Mouse (Mus musculus) liver, embryonic 14.5 days (tissue): ENCODE results near the gene Ccl28. TPM values are rescaled to one million over a fixed set of nuclear protein-coding genes. Genes with fewer than 3 reads are reported as not detected.
"Not testable (repeated sequence)": the region's sequence is repeated elsewhere in the genome, so short reads cannot be mapped to it uniquely, and the experiment has no call there.

ENCODE experiments used
- ATAC-seq: fragments of 200-750 bp; cut with Nextera tagmentation; 2 replicates; pipeline ENCODE4 v1.8.0; 2017; ENCODE audit warnings: moderate number of reproducible peaks, mild to moderate bottlenecking, moderate library complexity; ENCODE audit not compliant: insufficient read depth
- DNase-seq, 3 experiments: peaks; one replicate each; pipeline ENCODE4 v3.0.0-alpha.2; 2012 to 2013; ENCODE audit warnings: low read depth in 3 of 3, low spot score in 3 of 3
- H3K27ac ChIP-seq: fragments of 300-500 bp; sonication (generic); 2 replicates; pipeline ENCODE4 v1.5.1; 2014; ENCODE audit warnings: moderate library complexity, mild to moderate bottlenecking, control low read depth, inconsistent platforms
- H3K27me3 ChIP-seq: fragments of 300-500 bp; sonication (generic); 2 replicates; pipeline ENCODE4 v1.6.1; 2014; ENCODE audit warnings: mild to moderate bottlenecking, low read length, moderate library complexity; ENCODE audit not compliant: control insufficient read depth, insufficient read depth
- H3K36me3 ChIP-seq: fragments of 300-500 bp; sonication (generic); replicated peaks from 2 replicates; pipeline ENCODE4 v1.6.1; 2014; ENCODE audit warnings: low read depth; ENCODE audit not compliant: control insufficient read depth, insufficient read depth
- H3K4me1 ChIP-seq, 2 experiments: fragments of 200-500 bp in 1 of 2; fragments of 300-500 bp in 1 of 2; sonication (generic) in 1 of 2; replicated peaks; 2 replicates each; pipeline ENCODE4 v1.6.1; 2012 to 2014; ENCODE audit warnings: antibody characterized with exemption in 1 of 2, inconsistent platforms in 1 of 2, low read length in 1 of 2; ENCODE audit not compliant: control insufficient read depth in 2 of 2, insufficient read depth in 2 of 2
- H3K4me2 ChIP-seq: fragments of 300-500 bp; sonication (generic); 2 replicates; pipeline ENCODE4 v1.6.1; 2014; ENCODE audit warnings: low read depth, mild to moderate bottlenecking, control low read depth, moderate library complexity
- H3K4me3 ChIP-seq, 2 experiments: fragments of 200-500 bp in 1 of 2; fragments of 300-500 bp in 1 of 2; sonication (generic) in 1 of 2; 2 replicates each; pipeline ENCODE4 v1.5.1; 2012 to 2014; ENCODE audit warnings: low read depth in 2 of 2, low read length in 2 of 2, mild to moderate bottlenecking in 2 of 2, control low read depth in 1 of 2, inconsistent platforms in 1 of 2, moderate library complexity in 1 of 2; ENCODE audit not compliant: insufficient read depth in 1 of 2
- H3K9ac ChIP-seq: fragments of 300-500 bp; sonication (generic); replicated peaks from 2 replicates; pipeline ENCODE4 v1.6.1; 2014; ENCODE audit warnings: mild to moderate bottlenecking, control low read depth, moderate library complexity
- H3K9me3 ChIP-seq: fragments of 300-500 bp; sonication (generic); 2 replicates; pipeline ENCODE4 v1.6.1; 2016; ENCODE audit warnings: low read length, mixed read lengths; ENCODE audit not compliant: control insufficient read depth
- CTCF ChIP-seq: IDR thresholded peaks from 2 replicates; pipeline ENCODE4 v1.5.1; 2016; ENCODE audit warnings: antibody characterized with exemption, low read depth, control low read depth
- EP300 ChIP-seq: IDR thresholded peaks from 2 replicates; pipeline ENCODE4 v1.6.1; 2016; ENCODE audit warnings: antibody characterized with exemption, low read depth
- WGBS: fragments of 180-500 bp; shearing (Covaris S2); extraction: QIAGEN DNeasy Blood & Tissue Kit; methylation state at CpG from one replicate; pipeline ENCODE4 v1.1.7; 2014; ENCODE audit not compliant: insufficient replicate concordance; 5-methylcytosine and 5-hydroxymethylcytosine counted together
- polyA plus RNA-seq, 2 experiments: library from polyadenylated mRNA; depleted of rRNA in 1 of 2; stranded (reverse) in 1 of 2; unstranded in 1 of 2; fragments of >200 nt; fragmentation: Nextera tagmentation in 1 of 2; extraction: Ambion mirVana in 1 of 2; gene quantifications; 2 replicates each; pipeline versions ENCODE4 v1.2.1 to v1.2.3; 2012 to 2014

Gene Ccl28
- polyA plus RNA-seq (2012; rRNA removed): 0.01 TPM in 1 of 2 replicates, not detected in the other
- not detected in 2 replicates for polyA plus RNA-seq (2014; fragmentation: Nextera tagmentation; extraction: Ambion mirVana)

DNA sequence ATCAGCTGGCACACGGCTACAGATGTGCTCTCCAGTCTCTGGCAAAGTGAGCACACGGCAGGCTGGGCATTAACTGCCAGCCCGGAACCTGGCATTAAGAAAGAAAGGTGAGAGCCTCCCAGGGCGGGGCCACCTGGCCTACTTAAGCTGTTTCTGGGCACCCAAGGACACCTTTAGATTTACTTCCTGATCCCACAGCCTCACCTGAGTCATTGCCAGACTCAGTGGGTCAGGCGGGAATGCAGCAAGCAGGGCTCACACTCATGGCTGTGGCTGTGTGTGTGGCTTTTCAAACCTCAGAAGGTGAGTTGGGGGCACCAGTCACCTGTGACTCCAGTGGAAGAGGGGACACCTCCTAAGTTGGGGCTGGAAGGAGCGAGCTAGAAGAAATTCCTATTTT, at the start of gene Ccl28:
Gene Ccl28, plus strand, starts transcription at position 186 of the 400 bp plus-strand sequence.
- 55% methylated on average over 6 of the region's 6 CpGs for WGBS
- no peaks in the 10 kb centered on the region for H3K4me1 ChIP-seq
- H3K4me2 ChIP-seq: no peak within 1 kb of the TSS
- H3K9me3 ChIP-seq: no peaks in the 10 kb centered on the region
- TF ChIP-seq CTCF (no peak), EP300 (no peak)
- no peak within 1 kb of the TSS for H3K27ac ChIP-seq
- no peak within 1 kb of the TSS for H3K9ac ChIP-seq
- H3K36me3 ChIP-seq: no peaks in the 10 kb centered on the region
- no peaks in the 10 kb centered on the region for H3K27me3 ChIP-seq
- ATAC-seq (no peak), DNase-seq (no peak)
- no peak within 1 kb of the TSS for H3K4me3 ChIP-seq

DNA sequence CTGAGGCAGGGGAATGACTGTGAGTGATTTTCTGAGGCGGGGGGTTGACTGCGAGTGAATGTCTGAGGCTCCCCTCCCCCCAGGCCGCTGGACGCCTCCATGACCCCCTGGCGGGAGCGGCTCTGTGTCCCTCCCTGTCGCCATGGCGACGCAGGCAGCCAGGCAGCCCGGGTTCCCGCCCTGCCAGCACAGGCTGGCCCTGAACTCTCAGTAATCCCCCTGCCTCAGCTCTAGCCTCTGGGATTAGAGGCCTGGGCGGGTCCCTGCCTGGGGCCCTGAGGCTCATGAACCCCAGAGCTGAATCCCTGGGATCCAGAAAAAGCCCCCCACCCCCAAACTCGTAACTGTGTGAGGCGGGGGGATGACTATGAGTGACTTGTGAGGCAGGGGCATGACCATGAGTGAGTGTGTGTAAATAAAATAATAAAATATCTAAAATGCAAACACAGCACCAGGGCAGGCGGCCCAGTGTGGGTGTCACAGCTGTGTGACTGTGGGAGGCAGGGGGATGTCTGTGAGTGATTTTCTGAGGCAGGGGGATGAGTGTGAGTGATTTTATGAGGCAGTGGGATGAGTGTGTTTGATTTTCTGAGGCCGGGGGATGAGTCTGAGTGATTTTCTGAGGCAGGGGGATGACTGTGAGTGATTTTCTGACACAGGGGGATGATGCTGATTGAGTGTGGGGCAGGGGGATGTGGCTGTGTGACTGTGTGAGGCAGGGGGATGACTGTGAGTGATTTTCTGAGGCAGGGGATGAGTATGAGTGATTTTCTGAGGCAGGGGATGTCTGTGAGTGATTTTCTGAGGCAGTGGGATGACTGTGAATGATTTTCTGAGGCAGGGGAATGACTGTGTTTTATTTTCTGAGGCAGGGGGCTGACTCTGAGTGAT, 27.1 kb upstream of the Ccl28 start:
- ATAC-seq: peak; percentile 71
- 62% methylated on average over 14 of the region's 16 CpGs for WGBS
- H3K36me3 ChIP-seq, H3K4me3 ChIP-seq, H3K9me3 ChIP-seq, H3K9ac ChIP-seq, H3K4me2 ChIP-seq, H3K27me3 ChIP-seq, H3K27ac ChIP-seq, H3K4me1 ChIP-seq: not testable (repeated sequence)
- peak in 1 of 3 experiments; percentile 54 for DNase-seq

DNA sequence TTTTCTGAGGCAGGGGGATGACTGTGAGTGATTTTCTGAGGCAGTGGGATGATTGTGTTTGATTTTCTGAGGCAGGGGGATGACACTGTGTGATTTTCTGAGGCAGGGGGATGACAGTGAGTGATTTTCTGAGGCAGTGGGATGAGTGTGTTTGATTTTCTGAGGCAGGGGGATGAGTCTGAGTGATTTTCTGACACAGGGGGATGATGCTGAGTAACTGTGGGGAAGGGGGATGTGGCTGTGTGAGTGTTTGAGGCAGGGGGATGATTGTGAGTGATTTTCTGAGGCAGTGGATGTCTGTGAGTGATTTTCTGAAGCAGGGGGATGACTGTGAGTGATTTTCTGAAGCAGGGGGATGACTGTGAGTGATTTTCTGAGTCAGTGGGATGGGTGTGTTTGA, 25.2 kb upstream of the Ccl28 start:
- H3K27ac ChIP-seq, H3K4me3 ChIP-seq, H3K4me2 ChIP-seq, H3K9ac ChIP-seq, H3K9me3 ChIP-seq, H3K27me3 ChIP-seq, H3K4me1 ChIP-seq, ATAC-seq, H3K36me3 ChIP-seq: not testable (repeated sequence)
- peak in 1 of 3 experiments; percentile 63 for DNase-seq

DNA sequence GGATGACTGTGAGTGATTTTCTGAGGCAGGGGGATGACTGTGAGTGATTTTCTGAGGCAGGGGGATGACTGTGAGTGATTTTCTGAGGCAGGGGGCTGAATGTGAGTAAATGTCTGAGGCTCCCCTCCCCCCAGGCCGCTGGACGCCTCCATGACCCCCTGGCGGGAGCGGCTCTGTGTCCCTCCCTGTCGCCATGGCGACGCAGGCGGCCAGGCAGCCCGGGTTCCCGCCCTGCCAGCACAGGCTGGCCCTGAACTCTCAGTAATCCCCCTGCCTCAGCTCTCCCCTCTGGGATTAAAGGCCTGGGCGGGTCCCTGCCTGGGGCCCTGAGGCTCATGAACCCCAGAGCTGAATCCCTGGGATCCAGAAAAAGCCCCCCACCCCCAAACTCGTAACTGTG, 24.6 kb upstream of the Ccl28 start:
- WGBS: 63% methylated on average over 10 of the region's 12 CpGs
- not testable (repeated sequence) for H3K36me3 ChIP-seq, H3K4me3 ChIP-seq, H3K4me2 ChIP-seq, H3K9me3 ChIP-seq, H3K27me3 ChIP-seq, H3K27ac ChIP-seq, DNase-seq, ATAC-seq, H3K4me1 ChIP-seq, H3K9ac ChIP-seq

DNA sequence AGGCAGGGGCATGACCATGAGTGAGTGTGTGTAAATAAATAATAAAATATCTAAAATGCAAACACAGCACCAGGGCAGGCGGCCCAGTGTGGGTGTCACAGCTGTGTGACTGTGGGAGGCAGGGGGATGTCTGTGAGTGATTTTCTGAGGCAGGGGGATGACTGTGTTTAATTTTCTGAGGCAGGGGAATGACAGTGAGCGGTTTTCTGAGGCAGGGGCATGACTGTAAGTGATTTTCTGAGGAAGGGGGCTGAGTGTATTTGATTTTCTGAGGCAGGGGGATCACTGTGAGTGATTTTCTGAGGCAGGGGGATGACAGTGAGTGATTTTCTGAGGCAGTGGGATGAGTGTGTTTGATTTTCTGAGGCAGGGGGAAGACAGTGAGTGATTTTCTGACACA, 24.1 kb upstream of the Ccl28 start:
- not testable (repeated sequence) for H3K9me3 ChIP-seq, H3K4me3 ChIP-seq, H3K27ac ChIP-seq, H3K4me1 ChIP-seq, ATAC-seq, H3K36me3 ChIP-seq, H3K4me2 ChIP-seq, H3K9ac ChIP-seq, H3K27me3 ChIP-seq, DNase-seq
- 59% methylated on average over 2 of the region's 2 CpGs for WGBS

DNA sequence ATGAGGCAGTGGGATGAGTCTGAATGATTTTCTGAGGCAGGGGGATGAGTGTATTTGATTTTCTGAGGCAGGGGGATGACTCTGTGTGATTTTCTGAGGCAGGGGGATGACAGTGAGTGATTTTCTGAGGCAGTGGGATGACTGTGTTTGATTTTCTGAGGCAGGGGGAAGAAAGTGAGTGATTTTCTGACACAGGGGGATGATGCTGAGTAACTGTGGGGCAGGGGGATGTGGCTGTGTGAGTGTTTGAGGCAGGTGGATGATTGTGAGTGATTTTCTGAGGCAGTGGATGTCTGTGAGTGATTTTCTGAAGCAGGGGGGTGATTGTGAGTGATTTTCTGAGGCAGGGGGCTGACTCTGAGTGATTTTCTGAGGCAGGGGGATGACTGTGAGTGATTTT, 23.5 kb upstream of the Ccl28 start:
- H3K9me3 ChIP-seq, H3K4me1 ChIP-seq, H3K36me3 ChIP-seq, H3K4me3 ChIP-seq, H3K9ac ChIP-seq, H3K4me2 ChIP-seq, ATAC-seq, H3K27ac ChIP-seq, H3K27me3 ChIP-seq: not testable (repeated sequence)
- DNase-seq: peak in 1 of 3 experiments; percentile 72

DNA sequence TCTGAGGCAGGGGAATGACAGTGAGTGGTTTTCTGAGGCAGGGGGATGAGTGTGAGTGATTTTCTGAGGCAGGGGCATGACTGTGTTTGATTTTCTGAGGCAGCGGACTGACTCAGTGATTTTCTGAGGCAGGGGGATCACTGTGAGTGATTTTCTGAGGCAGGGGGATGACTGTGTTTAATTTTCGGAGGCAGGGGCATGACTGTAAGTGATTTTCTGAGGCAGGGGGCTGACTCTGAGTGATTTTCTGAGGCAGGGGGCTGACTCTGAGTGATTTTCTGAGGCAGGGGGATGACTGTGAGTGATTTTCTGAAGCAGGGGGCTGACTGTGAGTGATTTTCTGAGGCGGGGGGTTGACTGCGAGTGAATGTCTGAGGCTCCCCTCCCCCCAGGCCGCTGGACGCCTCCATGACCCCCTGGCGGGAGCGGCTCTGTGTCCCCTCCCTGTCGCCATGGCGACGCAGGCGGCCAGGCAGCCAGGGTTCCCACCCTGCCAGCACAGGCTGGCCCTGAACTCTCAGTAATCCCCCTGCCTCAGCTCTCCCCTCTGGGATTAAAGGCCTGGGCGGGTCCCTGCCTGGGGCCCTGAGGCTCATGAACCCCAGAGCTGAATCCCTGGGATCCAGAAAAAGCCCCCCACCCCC, 20.8 kb upstream of the Ccl28 start:
- not testable (repeated sequence) for H3K36me3 ChIP-seq, H3K4me2 ChIP-seq, H3K4me1 ChIP-seq, ATAC-seq, DNase-seq, H3K27me3 ChIP-seq, H3K9ac ChIP-seq, H3K27ac ChIP-seq, H3K4me3 ChIP-seq, H3K9me3 ChIP-seq
- WGBS: 35% methylated on average over 12 of the region's 13 CpGs

DNA sequence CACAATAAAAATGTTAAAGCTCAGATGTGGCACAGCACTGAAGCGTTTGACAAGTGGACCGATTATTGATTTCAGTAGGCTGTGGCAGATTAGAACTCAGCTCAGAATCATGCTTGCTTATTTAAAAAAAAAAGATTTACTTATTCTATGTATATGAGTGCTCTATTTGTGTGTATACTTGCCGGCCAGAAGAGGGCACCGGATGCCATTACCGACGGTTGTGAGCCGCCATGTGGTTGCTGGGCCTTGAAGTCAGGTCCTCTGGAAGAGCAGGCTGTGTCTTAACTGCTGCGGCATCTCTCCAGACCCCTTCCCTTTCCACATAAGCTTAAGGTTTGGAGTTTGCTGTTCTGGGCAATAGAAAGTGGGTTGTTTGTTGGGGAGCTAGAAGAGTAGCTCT, 19.7 kb upstream of the Ccl28 start:
- H3K36me3 ChIP-seq, H3K9ac ChIP-seq, DNase-seq, H3K4me3 ChIP-seq, H3K4me2 ChIP-seq, H3K27ac ChIP-seq, H3K4me1 ChIP-seq, ATAC-seq, H3K27me3 ChIP-seq, H3K9me3 ChIP-seq: not testable (repeated sequence)
- 82% methylated on average over 6 of the region's 8 CpGs for WGBS
